Mouse (Mus musculus): ENCODE results near the gene Klhl8.

DNA sequence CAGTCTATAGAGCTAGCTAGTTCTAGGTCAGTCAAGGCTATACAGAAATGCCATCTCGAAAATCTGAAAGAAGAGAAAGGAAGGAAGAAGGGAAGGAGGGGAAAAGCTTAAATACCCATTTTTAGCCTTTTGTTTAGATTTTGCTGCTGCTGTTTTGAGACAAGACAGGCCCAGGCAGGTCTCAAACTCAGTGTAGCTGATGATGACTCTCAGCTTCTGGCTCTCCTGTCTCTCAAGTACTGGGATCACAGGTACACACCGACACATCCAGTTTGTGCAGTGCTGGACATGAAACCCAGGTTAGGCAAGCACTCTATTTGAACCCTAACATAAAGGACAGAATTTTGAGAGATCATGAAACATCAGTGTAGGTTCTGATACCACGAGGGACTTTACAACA, 1.6 kb downstream of the Klhl8 start:
- TF ChIP-seq CTCF (IDR thresholded peaks at IDR 0.05; ENCODE audit: extremely low read depth, insufficient read depth, low read length) (no peak), POLR2A (IDR thresholded peaks at IDR 0.05; ENCODE audit: extremely low read depth, insufficient read depth, low read length) (no peak)

Data from cortical plate, adult 2 months (tissue).